Mouse (Mus musculus) CH12F3 (cell line): Measurements from ENCODE around the gene Carnmt1.

ENCODE experiments used
- in situ Hi-C: fragments of 300-500 bp; cut with MboI; formaldehyde crosslinking; loops from 2 replicates; pipeline ENCODE4 v1.14.3; 2020; ENCODE audit warnings: low sequenced_read_pairs

Carnmt1 gene

DNA sequence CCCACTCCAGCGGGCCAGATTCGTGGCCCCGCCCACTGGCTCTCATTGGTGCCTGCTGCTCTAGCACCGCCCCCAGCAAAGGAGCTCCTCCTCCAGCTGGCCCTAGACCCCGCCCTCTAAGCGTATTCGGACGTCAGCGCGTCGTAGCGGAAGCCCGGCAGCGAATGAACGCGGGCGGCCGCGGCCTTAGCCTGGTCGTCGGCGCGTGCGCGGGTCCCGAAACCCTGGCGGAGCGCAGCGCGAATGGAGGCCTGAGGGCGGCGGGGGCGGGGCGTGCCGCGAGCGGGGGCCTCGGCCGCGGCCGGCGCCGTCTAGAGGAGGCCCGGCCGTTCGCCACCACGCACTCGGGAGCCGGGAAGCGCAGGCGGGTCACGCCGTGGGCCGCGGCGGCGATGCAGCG, at the start of gene Carnmt1:
Gene Carnmt1 (plus strand): TSS at position 157 of the 400 bp plus-strand sequence.
- in situ Hi-C loops, result no loop called here

- in situ Hi-C loops, result no loop called here
Observed at GRCm38 (mm10) chr19:18623894-18624293, 46.7 kb upstream of the Carnmt1 start.

GRCm38 (mm10) chr19:18629589-18629988, 41.0 kb upstream of the Carnmt1 start:
- in situ Hi-C loops, result no loop called here

GRCm38 (mm10) chr19:18630221-18631119, 40.1 kb upstream of the Carnmt1 start:
- in situ Hi-C loops, result no loop called here

GRCm38 (mm10) chr19:18631161-18631643, 39.4 kb upstream of the Carnmt1 start:
- in situ Hi-C loops, result no loop called here

DNA sequence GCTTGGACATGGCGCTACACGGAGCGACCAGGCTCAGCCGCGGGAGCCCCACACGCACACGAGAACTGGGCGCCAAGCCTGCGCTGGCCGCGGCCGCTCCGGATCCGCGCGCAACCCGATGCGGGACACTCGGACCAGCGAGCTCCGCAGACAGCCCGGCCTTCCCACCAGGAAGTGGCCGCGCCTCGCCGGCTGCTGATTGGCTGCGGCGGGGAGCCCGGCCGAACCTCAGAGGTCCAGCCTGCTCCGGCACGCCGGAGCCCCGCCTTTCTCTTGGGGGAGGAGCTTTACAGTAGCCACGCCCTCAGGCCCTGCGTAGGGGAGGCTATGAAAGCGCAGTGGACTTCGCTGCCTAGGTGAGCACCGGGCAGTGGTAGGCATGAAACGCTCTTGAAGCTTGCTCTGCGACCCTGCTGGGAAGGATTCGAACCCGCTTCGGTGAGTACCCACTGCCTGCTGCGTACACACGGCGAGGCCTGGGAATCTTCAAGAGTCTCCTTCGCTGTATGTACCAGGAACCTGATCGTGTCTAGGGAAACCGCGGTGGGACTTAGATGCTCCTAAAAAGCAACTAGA, 38.8 kb upstream of the Carnmt1 start, which contains the start of the genes Ostf1 and Nmrk1:
Gene Ostf1 (minus strand): TSS at position 180 of the 576 bp plus-strand sequence.
Gene Nmrk1 (plus strand): TSS at position 307 of the 576 bp plus-strand sequence.
- in situ Hi-C loops, result no loop called here

DNA sequence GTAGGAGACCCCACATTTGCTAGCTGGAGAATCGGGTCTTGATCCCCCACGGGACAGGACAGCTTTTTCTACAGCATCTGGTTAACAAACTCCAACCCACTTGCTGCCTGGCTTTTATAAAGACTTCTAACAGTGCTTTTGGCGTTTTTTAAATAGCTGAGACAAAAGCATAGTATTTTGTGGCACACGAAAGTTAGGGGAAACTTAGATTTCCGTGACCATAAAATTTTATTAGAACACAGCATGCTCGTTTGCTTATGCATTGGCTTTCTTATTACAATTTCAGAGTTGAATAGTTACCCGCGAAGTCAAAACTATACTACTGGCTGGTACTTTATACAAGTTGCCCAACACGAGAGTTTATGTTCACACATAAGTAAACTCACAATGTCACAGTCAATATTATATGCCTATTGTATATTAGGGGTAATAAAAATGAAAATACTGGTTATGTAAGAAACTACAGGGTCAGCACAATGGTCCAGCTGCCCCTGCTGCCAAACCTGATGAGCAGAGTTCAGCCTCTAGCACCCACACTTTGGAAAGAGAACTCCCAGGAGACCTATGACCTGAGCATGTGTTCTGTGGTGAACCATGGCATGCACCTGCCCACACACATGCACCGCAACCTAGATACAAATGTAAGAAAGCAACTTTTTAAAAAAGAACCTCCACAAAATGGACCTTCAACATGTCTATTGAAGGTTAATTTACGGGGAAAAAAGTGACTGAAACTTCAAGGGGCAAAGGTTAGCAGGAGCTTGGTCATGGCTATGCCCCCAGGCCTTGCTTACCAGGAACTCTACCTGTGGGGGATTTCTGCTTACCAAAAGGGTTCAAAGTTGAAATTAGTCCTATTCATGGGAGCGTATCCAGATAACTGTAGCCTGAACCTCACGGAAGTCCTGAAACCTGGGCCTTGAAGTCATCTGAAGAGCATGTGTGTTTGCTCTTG, 38.1 kb upstream of the Carnmt1 start:
- in situ Hi-C loops, result no loop called here

GRCm38 (mm10) chr19:18637954-18638353, 32.6 kb upstream of the Carnmt1 start:
- in situ Hi-C loops, result no loop called here

DNA sequence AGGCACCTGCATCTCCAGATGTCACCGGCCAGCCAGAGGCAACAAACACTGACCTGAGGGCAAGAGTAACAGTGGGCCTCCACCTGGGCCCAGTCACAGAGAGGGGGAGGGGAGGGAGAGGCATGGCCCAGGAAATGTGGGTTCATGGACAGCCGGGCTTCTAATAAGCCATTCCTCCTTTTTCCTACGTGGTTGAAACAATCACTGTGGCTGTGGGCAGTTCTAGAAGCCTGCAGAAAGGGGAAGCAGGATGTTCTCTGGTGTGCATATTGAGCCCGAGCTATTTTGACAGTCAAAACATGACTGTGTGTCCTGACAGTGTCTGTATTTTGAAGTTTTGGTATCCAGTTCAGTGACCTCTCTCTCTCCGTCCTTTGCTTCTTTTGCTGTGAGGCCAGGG, 31.6 kb upstream of the Carnmt1 start:
- in situ Hi-C loops, result no loop called here

- in situ Hi-C loops, result no loop called here
Observed at GRCm38 (mm10) chr19:18639552-18639951, 31.0 kb upstream of the Carnmt1 start.

DNA sequence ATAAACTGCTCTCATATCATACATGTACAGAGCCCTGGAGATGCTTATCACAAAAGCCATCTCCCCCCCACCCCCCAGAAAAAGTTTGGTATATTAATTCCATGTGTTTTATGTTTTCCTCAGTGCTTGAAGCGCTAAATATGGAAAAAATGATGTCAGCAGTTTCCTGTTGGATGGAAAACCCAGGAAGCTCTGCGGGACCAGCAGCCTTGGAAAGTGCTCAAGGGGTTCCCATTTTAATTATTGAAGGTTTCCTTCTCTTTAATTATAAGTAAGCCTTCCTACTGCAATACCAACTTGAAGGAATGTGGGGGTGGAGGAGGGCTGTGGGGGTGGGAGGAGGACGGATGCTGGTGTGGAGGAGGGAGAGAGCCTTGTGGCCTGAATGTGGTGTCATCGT, 29.6 kb upstream of the Carnmt1 start:
- in situ Hi-C loops, result no loop called here

GRCm38 (mm10) chr19:18643411-18643810, 27.2 kb upstream of the Carnmt1 start:
- in situ Hi-C loops, result no loop called here

GRCm38 (mm10) chr19:18644084-18644483, 26.5 kb upstream of the Carnmt1 start:
- in situ Hi-C loops, result no loop called here

DNA sequence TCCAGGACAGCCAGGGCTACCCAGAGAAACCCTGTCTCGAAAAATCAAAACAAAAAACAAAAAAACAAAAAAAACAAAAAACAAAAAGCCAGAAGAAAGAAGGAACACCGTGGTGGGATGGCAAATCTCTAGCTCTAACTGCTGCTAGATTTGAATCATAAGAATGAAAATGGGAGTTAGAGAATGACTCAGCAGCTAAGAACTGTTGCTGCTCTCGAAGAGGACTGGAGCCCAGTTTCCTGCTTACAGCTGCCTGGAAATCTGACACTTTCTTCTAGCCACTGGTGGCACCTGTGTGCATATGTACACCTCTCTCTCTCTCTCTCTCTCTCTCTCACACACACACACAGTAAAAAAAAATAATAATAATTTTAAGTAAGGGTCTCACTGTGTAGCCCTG, 24.2 kb upstream of the Carnmt1 start:
- in situ Hi-C loops, result no loop called here

DNA sequence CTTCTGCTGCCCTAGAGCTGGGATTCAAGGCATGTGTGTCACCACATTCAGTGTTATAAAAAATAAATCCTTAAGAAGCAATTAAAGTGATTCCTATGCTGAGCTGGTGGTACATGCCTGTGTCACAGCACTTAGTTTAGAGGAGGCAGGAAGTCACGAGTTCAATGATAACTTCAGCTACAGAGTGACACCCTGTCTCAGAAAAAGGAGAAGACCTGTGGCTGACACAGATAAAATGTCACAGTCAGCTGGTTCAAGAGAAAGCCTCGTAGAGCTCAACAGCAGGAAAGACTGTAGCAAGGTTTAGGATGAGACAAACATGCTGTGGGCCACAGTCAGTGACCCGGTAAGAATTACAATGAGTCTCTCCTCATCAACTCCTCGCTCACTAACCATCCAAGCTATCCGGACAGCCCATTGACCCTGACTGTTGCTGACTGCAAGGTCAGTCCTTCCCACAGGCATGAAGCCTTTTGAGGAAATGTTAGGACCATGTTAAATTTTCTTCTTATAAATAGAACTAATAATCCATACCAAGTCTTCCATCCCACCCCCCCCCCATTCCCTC, 23.6 kb upstream of the Carnmt1 start:
- in situ Hi-C loops, result no loop called here

DNA sequence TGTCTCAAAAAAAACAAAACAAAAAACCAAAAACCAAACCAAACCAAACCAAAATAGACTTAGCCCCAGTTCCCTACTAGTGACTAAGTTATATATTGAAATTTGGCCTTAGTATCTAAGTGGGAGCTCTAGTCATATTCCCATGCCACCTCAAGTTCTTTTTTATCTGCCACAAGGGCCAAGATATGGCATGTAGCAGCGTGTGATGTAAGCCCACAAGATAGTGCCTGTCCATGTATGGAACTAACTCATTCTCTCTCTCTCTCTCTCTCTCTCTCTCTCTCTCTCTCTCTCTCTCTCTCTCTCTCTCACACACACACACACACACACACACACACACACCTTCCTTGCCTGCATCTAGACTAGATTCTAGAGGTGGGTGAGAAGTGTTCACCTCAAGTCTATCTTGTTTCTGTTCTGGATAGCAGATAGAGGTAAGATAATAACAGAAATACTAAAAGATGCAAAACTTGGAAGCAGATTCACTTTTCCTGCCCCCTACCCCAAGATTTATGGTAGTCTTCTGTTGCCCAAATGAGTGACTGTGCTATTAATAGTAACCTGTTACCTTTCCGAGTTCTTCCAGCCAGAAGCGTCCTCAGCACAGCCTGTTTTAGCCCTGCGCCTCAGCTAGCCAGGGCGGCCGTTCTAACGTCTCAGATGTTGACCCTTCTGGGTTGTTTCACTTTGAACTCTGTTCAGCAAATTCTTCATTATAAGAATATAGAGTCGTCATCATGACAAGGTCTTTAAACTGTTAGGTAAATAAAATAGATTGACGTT, 22.6 kb upstream of the Carnmt1 start:
- in situ Hi-C loops, result no loop called here

DNA sequence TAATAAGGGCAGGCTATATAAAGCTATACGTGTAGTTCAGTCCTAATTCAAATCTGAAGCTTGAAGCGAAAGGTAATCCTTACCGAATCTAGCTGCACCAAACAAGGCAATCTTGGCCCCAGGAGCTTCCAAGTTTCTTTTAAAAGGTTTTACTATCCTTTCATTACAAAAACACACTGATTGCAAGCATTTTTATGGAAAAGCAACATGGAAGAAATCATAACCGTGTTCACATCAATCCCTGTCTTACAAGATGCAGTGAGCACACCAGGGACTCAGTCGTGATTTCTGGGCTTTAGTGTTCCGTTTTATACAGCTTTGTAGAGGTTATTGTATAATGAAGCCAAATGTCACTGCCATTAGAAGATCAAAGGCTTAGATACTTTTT, 22.0 kb upstream of the Carnmt1 start:
- in situ Hi-C loops, result no loop called here

GRCm38 (mm10) chr19:18649955-18650354, 20.6 kb upstream of the Carnmt1 start:
- in situ Hi-C loops, result no loop called here

DNA sequence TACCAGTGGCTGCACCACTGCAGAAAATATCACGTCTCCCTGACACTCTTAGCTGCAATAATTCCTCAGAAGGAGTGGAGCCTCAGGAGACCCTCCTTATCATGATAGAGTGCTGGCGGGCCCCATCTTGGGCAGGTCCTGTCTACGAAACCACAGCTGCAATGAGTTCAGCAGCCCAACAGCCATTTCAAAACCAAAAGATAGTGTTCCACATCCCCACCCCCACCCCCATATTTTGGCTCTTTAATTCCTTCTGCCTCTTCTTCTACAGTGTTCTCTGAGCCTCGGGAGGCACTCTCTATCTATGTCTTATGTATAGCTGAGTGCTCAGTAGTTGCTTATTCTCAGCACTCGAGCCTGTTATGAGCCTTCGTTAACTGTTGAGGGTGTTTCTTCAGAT, 20.1 kb upstream of the Carnmt1 start:
- in situ Hi-C loops, result no loop called here

DNA sequence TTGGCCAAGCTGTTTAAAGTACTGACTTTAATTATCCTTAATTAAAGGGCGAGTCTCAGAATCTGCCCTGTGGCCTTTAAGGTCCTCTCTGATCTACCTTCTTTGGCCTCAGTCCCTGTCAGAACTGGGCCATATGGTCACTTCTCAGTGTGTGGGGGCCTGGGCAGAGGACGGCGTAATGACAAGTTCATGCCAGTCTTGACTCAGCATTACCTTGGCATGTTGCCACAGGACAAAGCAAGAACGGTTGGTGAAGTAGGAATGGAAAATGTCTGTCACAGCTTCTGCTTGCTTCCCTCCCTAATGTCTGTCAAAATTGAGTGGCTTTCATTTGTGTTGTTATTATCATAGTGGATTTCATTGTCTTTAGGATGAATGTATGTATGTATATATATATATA, 18.0 kb upstream of the Carnmt1 start:
- in situ Hi-C loops, result no loop called here
